Mouse (Mus musculus): Measurements from ENCODE around the gene Fkbp1a. TPM values are rescaled to one million over a fixed set of nuclear protein-coding genes. Genes with fewer than 3 reads are reported as not detected.
A peak's percentile ranks its signal among the peaks of the same experiment; 100 is the strongest.

Fkbp1a gene
- polyA plus RNA-seq, 1 experiment from 2014 or later, result 610 TPM

DNA sequence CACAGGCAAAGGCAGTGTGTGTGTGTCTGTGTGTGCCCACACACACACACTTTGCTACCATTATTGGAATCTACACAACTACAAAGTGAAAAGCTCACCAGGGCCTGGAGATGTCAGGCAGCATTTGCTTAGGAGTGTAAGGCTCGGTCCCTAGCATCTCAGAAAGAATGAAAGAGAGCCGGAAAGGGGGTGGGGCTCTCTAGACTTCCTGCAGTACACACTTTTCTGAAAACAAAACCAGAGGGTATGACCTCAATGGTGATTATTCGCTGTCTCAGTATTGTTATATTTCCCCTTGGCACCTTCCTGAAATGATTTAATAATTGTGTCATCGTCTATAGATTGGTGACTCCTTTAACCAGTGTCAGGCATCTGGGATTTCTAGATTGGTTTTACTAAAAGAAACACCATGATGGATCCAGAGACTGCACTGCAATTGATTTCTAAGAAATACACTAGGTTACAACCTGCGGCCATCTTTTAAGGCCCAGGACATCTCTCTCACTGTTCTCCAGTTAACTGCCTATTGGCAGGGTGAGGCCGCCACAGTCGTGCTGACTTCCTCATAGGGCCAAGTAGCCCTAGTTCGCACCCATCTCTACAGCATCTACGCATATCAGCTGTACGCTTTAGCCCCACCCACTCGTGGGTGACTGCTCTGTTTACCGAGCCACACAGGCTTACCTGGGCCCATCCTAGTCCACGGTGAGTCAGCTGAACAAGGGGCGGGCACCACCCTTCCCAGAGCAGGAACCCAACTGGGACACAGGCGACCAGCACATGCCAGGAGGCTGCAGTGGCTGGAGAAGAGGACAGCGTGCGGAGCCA is 29.8 kb downstream of the Fkbp1a start, which contains the start of gene Sdcbp2:
Sdcbp2 (plus strand) TSS at position 750 of the 828 bp plus-strand sequence.
- no peaks in the 10 kb centered on the region; the same call in 1 of the 2 replicates for H3K27me3 ChIP-seq (replicated peaks; ENCODE audit: control insufficient read depth, insufficient read depth, low read length)
- no peaks in the 10 kb centered on the region for H3K36me3 ChIP-seq (ENCODE audit: control insufficient read depth, insufficient read depth)
- WGBS, result 70% methylated on average over 17 of the region's 17 CpGs
- no peak within 1 kb of the TSS for H3K4me3 ChIP-seq (replicated peaks; ENCODE audit: low read length)
- H3K9ac ChIP-seq (replicated peaks; ENCODE audit: low read depth, low read length), result no peak within 1 kb of the TSS
- peaks cover 14% of the 10 kb centered on the region for H3K4me1 ChIP-seq (replicated peaks; ENCODE audit: control insufficient read depth, insufficient read depth, low read length)
- H3K27ac ChIP-seq (ENCODE audit: low read length), result no peak within 1 kb of the TSS
- no peaks in the 10 kb centered on the region for H3K9me3 ChIP-seq (ENCODE audit: control insufficient read depth, low read length)
- no peak within 1 kb of the TSS for H3K4me2 ChIP-seq (ENCODE audit: low read length)
- ATAC-seq, result no peak

DNA sequence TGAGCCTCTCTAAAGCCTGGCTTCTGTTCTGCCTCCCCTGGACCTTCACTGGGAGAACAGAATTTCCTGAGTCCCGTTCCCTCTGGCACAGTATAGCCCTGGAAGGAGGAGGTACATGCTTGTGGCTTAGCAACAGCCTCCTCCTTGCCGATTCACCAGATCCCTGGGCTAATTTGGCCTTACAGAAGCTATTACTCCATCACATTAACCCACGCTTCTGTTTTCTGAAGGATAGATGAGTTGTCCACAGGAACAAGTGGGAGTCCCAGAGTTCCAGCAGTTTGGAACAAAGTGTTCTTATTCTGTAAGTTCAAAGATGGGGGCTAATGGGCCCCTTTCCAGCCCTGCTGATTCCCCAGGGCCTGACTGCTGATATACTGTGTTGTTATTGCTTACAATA is 31.4 kb downstream of the Fkbp1a start:
- H3K27me3 ChIP-seq (replicated peaks; ENCODE audit: control insufficient read depth, insufficient read depth, low read length), result no peaks in the 10 kb centered on the region; the same call in 1 of the 2 replicates
- H3K9ac ChIP-seq (replicated peaks; ENCODE audit: low read depth, low read length), result no peak overlapping the region
- ATAC-seq, result no peak
- no peak overlapping the region for H3K4me2 ChIP-seq (ENCODE audit: low read length)
- H3K36me3 ChIP-seq (ENCODE audit: control insufficient read depth, insufficient read depth), result no peaks in the 10 kb centered on the region
- H3K4me1 ChIP-seq (replicated peaks; ENCODE audit: control insufficient read depth, insufficient read depth, low read length), result peaks cover 14% of the 10 kb centered on the region
- no peaks in the 10 kb centered on the region for H3K9me3 ChIP-seq (ENCODE audit: control insufficient read depth, low read length)
- H3K4me3 ChIP-seq (replicated peaks; ENCODE audit: low read length), result no peak overlapping the region
- H3K27ac ChIP-seq (ENCODE audit: low read length), result no peak overlapping the region
- 74% methylated on average over 3 of the region's 3 CpGs for WGBS

DNA sequence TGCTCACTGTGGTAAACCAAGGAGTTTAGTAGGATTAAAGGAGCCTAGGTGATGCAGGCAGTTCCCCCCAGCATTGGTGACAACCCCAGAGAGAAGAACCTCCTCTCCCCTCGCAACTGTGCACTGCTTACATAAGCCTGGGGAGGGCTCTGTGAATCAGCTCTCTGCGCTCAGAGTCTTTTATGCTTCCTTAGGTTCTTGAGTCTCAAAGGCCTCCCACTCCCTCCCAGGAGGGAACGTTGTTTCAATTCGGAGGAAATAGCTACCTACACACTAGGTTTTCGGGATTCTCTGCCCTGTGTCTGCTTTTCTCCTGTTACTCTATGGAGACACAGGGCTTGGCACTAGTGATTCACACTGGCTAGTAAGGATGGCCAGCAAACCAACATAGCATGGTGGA is 32.3 kb downstream of the Fkbp1a start:
- WGBS, result 66% methylated on average over 5 of the region's 5 CpGs
- no peaks in the 10 kb centered on the region for H3K9me3 ChIP-seq (ENCODE audit: control insufficient read depth, low read length)
- H3K4me3 ChIP-seq (replicated peaks; ENCODE audit: low read length), result no peak overlapping the region
- no peak for ATAC-seq
- peaks cover 2% of the 10 kb centered on the region; the same call in 1 of the 2 replicates for H3K27me3 ChIP-seq (replicated peaks; ENCODE audit: control insufficient read depth, insufficient read depth, low read length)
- peaks cover 14% of the 10 kb centered on the region for H3K4me1 ChIP-seq (replicated peaks; ENCODE audit: control insufficient read depth, insufficient read depth, low read length)
- H3K4me2 ChIP-seq (ENCODE audit: low read length), result no peak overlapping the region
- no peaks in the 10 kb centered on the region for H3K36me3 ChIP-seq (ENCODE audit: control insufficient read depth, insufficient read depth)
- 0 out of 2 replicates have a peak overlapping the region, but pooled peaks have one; percentile 9 for H3K9ac ChIP-seq (replicated peaks; ENCODE audit: low read depth, low read length)
- no peak overlapping the region for H3K27ac ChIP-seq (ENCODE audit: low read length)

DNA sequence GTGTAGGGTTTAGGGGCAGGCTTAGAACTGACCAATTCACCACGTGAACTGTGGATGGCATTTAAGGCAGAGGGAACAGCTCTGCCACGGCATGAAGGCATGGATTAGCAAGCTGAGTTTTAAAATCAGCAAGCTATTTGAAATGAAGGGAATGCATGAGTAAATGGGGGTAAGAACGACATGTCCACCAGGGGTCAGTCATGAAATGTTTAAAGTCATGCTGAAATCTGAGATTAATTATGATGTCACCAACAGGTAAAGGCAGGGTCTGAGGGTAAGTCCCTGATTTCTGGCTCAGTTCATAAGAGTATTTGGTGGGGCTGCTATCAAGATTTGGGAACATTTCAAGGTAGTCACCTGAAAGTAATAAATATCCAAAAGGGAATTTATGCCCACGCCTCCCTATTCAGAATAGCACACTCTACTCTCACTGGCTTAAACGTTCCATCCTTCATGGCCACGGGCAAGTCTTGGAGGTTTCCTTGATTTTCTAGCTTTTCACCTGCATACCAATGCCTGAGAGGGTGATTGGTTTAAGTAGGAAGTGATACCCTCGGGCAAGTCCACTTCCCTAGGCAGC is 32.9 kb downstream of the Fkbp1a start:
- peak overlapping the region; percentile 86 for H3K27ac ChIP-seq (ENCODE audit: low read length)
- H3K9ac ChIP-seq (replicated peaks; ENCODE audit: low read depth, low read length), result peak overlapping the region; percentile 68
- H3K4me3 ChIP-seq (replicated peaks; ENCODE audit: low read length), result peak overlapping the region; percentile 57
- H3K9me3 ChIP-seq (ENCODE audit: control insufficient read depth, low read length), result no peaks in the 10 kb centered on the region
- H3K36me3 ChIP-seq (ENCODE audit: control insufficient read depth, insufficient read depth), result no peaks in the 10 kb centered on the region
- WGBS, result 26% methylated on average over 7 of the region's 7 CpGs
- H3K27me3 ChIP-seq (replicated peaks; ENCODE audit: control insufficient read depth, insufficient read depth, low read length), result peaks cover 2% of the 10 kb centered on the region; the same call in 1 of the 2 replicates
- H3K4me2 ChIP-seq (ENCODE audit: low read length), result peak overlapping the region; percentile 92
- no peak for ATAC-seq
- H3K4me1 ChIP-seq (replicated peaks; ENCODE audit: control insufficient read depth, insufficient read depth, low read length), result peaks cover 14% of the 10 kb centered on the region

DNA sequence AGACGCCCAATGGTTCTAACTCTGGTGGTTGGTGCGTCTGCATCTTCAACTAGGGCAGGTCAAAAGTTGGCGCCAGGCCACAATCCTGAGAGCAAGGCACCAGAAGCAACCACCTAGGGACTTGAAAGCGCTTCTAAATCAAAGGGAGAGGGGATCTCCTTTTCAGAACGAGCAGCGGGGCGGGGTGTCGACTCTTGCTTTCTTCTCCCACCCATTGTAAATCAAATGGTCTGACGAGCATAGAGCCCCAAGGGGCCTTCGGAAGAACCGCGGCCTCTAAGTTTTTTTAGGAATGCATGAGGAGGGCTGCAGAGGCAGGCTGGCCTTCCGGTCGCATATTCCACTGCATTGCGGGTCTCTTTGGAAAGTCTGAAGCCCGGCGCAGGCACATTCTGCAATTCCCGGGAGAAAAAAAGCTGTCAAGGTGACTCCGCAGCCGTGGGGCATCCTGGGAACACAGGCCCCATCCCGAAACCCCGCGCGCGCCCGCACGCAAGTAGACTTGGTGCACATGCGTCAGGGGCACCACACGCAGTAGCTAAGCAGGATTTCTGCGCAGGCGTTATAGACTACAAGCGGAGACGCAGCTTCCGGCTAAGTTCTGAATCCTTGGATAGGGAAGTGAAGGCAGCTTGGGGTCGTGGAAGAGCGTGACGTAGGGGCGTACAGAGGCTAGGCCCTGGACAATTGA is 33.6 kb downstream of the Fkbp1a start:
- H3K4me1 ChIP-seq (replicated peaks; ENCODE audit: control insufficient read depth, insufficient read depth, low read length), result peaks cover 14% of the 10 kb centered on the region
- peak overlapping the region; percentile 57 for H3K4me3 ChIP-seq (replicated peaks; ENCODE audit: low read length)
- H3K36me3 ChIP-seq (ENCODE audit: control insufficient read depth, insufficient read depth), result no peaks in the 10 kb centered on the region
- H3K27me3 ChIP-seq (replicated peaks; ENCODE audit: control insufficient read depth, insufficient read depth, low read length), result peaks cover 2% of the 10 kb centered on the region; the same call in 1 of the 2 replicates
- ATAC-seq, result peak; percentile 99
- peak overlapping the region; percentile 68 for H3K9ac ChIP-seq (replicated peaks; ENCODE audit: low read depth, low read length)
- H3K27ac ChIP-seq (ENCODE audit: low read length), result peak overlapping the region; percentile 86
- H3K4me2 ChIP-seq (ENCODE audit: low read length), result peak overlapping the region; percentile 92
- under 1% methylated on average over 38 of the region's 38 CpGs for WGBS
- no peaks in the 10 kb centered on the region for H3K9me3 ChIP-seq (ENCODE audit: control insufficient read depth, low read length)

DNA sequence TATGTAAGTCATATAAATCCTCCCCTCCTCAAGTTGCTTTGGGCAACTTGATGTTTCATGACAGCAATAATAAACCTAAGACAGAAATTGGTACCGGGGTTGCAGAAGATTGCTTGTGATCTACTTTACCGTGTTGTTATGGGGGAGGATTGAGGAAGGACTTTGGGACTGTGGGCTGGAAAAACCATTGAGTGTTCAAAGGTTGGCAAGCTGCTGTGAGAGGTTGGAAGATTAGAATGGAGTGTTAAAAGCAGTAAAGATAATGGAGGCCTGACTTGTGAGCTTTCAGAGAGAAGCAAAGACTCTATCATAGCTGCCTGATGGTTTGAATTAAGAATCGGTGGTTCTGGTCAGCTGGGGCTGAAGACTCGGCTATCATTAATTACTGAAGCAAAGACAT is 36.9 kb downstream of the Fkbp1a start:
- Histone ChIP-seq H3K4me3 (replicated peaks; ENCODE audit: low read length) (no peak overlapping the region), H3K9ac (replicated peaks; ENCODE audit: low read depth, low read length) (no peak overlapping the region), H3K27me3 (replicated peaks; ENCODE audit: control insufficient read depth, insufficient read depth, low read length) (peaks cover 2% of the 10 kb centered on the region; the same call in 1 of the 2 replicates), H3K4me2 (ENCODE audit: low read length) (no peak overlapping the region), H3K4me1 (replicated peaks; ENCODE audit: control insufficient read depth, insufficient read depth, low read length) (peaks cover 14% of the 10 kb centered on the region), H3K36me3 (ENCODE audit: control insufficient read depth, insufficient read depth) (no peaks in the 10 kb centered on the region), H3K27ac (ENCODE audit: low read length) (no peak overlapping the region), H3K9me3 (ENCODE audit: control insufficient read depth, low read length) (no peaks in the 10 kb centered on the region)
- WGBS, result 88% methylated on average over 4 of the region's 4 CpGs
- no peak for ATAC-seq

DNA sequence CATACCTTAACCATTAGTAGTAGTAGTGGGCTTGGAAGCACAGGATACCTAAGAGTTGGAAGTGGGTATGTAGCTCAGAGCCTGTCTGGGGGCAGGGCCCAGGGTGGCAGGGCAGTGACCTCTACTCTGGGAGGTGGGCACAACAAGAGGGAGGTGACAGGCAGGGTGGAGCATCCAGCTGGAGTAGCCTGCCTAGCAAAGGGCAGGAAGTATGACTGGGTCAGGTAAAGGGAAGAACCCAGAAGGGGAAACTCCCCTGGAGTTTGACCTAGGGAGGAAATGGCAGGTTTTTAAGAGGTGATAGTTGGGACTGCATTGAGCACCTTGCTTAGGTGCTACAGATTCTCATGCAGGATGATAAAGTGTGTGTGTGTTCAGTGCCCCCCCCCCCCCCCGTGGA is 38.7 kb downstream of the Fkbp1a start:
- Histone ChIP-seq H3K27ac (ENCODE audit: low read length) (no peak overlapping the region), H3K27me3 (replicated peaks; ENCODE audit: control insufficient read depth, insufficient read depth, low read length) (0 out of 2 replicates have a peak, but pooled peaks cover 2% of the 10 kb centered on the region), H3K9ac (replicated peaks; ENCODE audit: low read depth, low read length) (no peak overlapping the region), H3K4me2 (ENCODE audit: low read length) (no peak overlapping the region), H3K4me3 (replicated peaks; ENCODE audit: low read length) (no peak overlapping the region), H3K9me3 (ENCODE audit: control insufficient read depth, low read length) (no peaks in the 10 kb centered on the region), H3K4me1 (replicated peaks; ENCODE audit: control insufficient read depth, insufficient read depth, low read length) (peaks cover 5% of the 10 kb centered on the region), H3K36me3 (ENCODE audit: control insufficient read depth, insufficient read depth) (no peaks in the 10 kb centered on the region)
- WGBS, result 30% methylated on average over 1 of the region's 1 CpGs
- ATAC-seq, result no peak

DNA sequence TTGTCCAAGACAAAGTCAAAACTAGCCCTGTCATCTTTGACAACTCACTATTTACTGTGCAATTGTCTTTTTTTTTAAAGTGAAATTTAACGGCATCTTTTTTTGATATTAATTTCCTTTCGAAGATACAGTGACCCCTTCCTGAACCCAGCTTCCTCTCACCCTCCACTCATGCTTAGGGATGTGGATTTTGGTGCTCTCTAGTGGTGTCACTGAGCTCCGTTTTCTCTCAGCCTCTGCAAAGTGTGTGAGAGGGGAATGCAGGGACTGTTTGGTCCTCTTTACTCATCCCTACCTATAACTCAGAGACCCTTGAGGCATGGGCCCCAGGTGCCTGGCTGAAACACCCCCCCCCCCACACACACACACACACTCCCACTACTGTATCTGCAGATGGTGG is 43.7 kb downstream of the Fkbp1a start:
- Histone ChIP-seq H3K36me3 (ENCODE audit: control insufficient read depth, insufficient read depth) (no peaks in the 10 kb centered on the region), H3K9me3 (ENCODE audit: control insufficient read depth, low read length) (no peaks in the 10 kb centered on the region), H3K4me1 (replicated peaks; ENCODE audit: control insufficient read depth, insufficient read depth, low read length) (no peaks in the 10 kb centered on the region), H3K27me3 (replicated peaks; ENCODE audit: control insufficient read depth, insufficient read depth, low read length) (no peaks in the 10 kb centered on the region), H3K9ac (replicated peaks; ENCODE audit: low read depth, low read length) (no peak overlapping the region), H3K4me3 (replicated peaks; ENCODE audit: low read length) (no peak overlapping the region), H3K4me2 (ENCODE audit: low read length) (no peak overlapping the region), H3K27ac (ENCODE audit: low read length) (no peak overlapping the region)
- WGBS, result 65% methylated on average over 3 of the region's 3 CpGs
- ATAC-seq, result 0 out of 2 replicates have a peak, but pooled peaks have one; percentile 29

DNA sequence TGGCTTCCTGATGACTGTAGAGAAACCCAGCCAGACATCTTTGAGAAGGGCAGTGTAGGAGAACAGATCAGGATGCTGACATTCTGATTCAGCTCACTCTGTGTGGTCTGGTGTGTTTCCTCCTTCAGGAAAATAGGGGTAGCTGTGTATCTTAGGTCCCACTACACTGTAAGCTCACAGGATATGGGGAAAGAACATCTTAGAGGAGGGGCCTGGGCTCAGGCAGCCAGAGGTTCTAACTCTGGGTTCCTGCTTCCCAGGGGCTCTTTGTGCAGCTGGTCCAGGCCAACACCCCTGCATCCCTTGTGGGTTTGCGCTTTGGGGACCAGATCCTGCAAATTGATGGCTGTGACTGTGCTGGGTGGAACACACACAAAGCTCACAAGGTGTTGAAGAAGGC is 44.5 kb downstream of the Fkbp1a start:
- no peak for ATAC-seq
- Histone ChIP-seq H3K27ac (ENCODE audit: low read length) (no peak overlapping the region), H3K36me3 (ENCODE audit: control insufficient read depth, insufficient read depth) (no peaks in the 10 kb centered on the region), H3K4me1 (replicated peaks; ENCODE audit: control insufficient read depth, insufficient read depth, low read length) (no peaks in the 10 kb centered on the region), H3K9ac (replicated peaks; ENCODE audit: low read depth, low read length) (no peak overlapping the region), H3K4me3 (replicated peaks; ENCODE audit: low read length) (no peak overlapping the region), H3K9me3 (ENCODE audit: control insufficient read depth, low read length) (no peaks in the 10 kb centered on the region), H3K27me3 (replicated peaks; ENCODE audit: control insufficient read depth, insufficient read depth, low read length) (no peaks in the 10 kb centered on the region), H3K4me2 (ENCODE audit: low read length) (no peak overlapping the region)
- 100% methylated on average over 1 of the region's 1 CpGs for WGBS
